Mouse (Mus musculus) limb, embryonic 11.5 days (tissue): ENCODE data around the gene Il10ra. TPM values are rescaled to one million over a fixed set of nuclear protein-coding genes. Genes with fewer than 3 reads are reported as not detected.

ENCODE experiments used
- ATAC-seq: fragments of 200-750 bp; cut with Nextera tagmentation; 2 replicates; pipeline ENCODE4 v1.8.0; 2017; ENCODE audit warnings: low read depth; ENCODE audit not compliant: insufficient number of reproducible peaks, low FRiP score, low TSS enrichment
- DNase-seq: peaks from one replicate; pipeline ENCODE4 v3.0.0-alpha.2; 2015; ENCODE audit warnings: low spot score
- H3K27ac ChIP-seq: fragments of 300-500 bp; sonication (generic); replicated peaks from 2 replicates; pipeline ENCODE4 v1.5.1; 2014; ENCODE audit warnings: low read depth, mild to moderate bottlenecking, low read length
- H3K27me3 ChIP-seq: fragments of 300-500 bp; sonication (generic); 2 replicates; pipeline ENCODE4 v1.6.1; 2014; ENCODE audit warnings: mild to moderate bottlenecking, low read length, mixed read lengths; ENCODE audit not compliant: control insufficient read depth, insufficient read depth
- H3K36me3 ChIP-seq: fragments of 300-500 bp; sonication (generic); 2 replicates; pipeline ENCODE4 v1.6.1; 2014; ENCODE audit warnings: mild to moderate bottlenecking, low read length, moderate library complexity, mixed read lengths; ENCODE audit not compliant: control insufficient read depth, insufficient read depth
- H3K4me1 ChIP-seq: fragments of 300-500 bp; sonication (generic); 2 replicates; pipeline ENCODE4 v1.6.1; 2014; ENCODE audit warnings: low read length, mixed read lengths; ENCODE audit not compliant: control insufficient read depth, insufficient read depth
- H3K4me2 ChIP-seq: fragments of 300-500 bp; sonication (generic); 2 replicates; pipeline ENCODE4 v1.6.1; 2014; ENCODE audit warnings: low read depth, mild to moderate bottlenecking, moderate library complexity; ENCODE audit not compliant: severe bottlenecking
- H3K4me3 ChIP-seq: fragments of 300-500 bp; sonication (generic); 2 replicates; pipeline ENCODE4 v1.5.1; 2014; ENCODE audit warnings: low read depth, low read length
- H3K9ac ChIP-seq: fragments of 300-500 bp; sonication (generic); 2 replicates; pipeline ENCODE4 v1.6.1; 2014; ENCODE audit warnings: mild to moderate bottlenecking, low read length
- H3K9me3 ChIP-seq: fragments of 300-500 bp; sonication (generic); 2 replicates; pipeline ENCODE4 v1.6.1; 2016; ENCODE audit warnings: low read length; ENCODE audit not compliant: control insufficient read depth
- WGBS: fragments of 180-500 bp; shearing (Covaris S2); extraction: QIAGEN DNeasy Blood & Tissue Kit; methylation state at CpG from one replicate; pipeline ENCODE4 v1.1.7; 2014; 5-methylcytosine and 5-hydroxymethylcytosine counted together
- polyA plus RNA-seq: library from polyadenylated mRNA; unstranded; fragments of >200 nt; fragmentation: Nextera tagmentation; extraction: Ambion mirVana; gene quantifications from 2 replicates; pipeline ENCODE4 v1.2.1, GENCODE M21; 2014

The Il10ra gene
- polyA plus RNA-seq, 1 experiment from 2014 or later: 0.53 TPM

DNA sequence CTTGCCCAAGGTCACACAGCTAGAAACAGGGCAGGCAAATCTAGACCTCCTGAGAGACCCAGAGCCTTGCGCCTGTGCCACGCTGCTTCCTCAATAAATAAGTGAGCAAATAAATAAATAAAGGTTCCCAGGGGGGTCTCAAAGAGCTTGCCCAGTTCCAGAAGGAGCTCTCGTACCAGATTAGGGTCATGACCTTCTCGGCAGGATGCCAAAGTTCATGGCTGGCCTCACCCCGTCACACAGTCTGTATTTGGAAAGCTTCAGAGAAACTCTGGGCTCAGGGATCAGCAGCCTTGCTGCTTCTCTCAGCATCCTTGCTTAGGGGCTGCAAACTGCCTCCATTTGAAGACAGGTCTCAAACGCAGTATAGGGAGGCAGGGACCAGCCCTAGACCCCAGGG lies 14.9 kb downstream of the Il10ra start:
- H3K9ac ChIP-seq: no peak overlapping the region
- no peaks in the 10 kb centered on the region for H3K4me1 ChIP-seq
- H3K27ac ChIP-seq: no peak overlapping the region
- ATAC-seq (no peak), DNase-seq (no peak)
- H3K4me3 ChIP-seq: no peak overlapping the region
- no peak overlapping the region for H3K4me2 ChIP-seq
- 32% methylated on average over 6 of the region's 6 CpGs for WGBS
- H3K27me3 ChIP-seq: no peaks in the 10 kb centered on the region
- H3K9me3 ChIP-seq: no peaks in the 10 kb centered on the region
- no peaks in the 10 kb centered on the region for H3K36me3 ChIP-seq

DNA sequence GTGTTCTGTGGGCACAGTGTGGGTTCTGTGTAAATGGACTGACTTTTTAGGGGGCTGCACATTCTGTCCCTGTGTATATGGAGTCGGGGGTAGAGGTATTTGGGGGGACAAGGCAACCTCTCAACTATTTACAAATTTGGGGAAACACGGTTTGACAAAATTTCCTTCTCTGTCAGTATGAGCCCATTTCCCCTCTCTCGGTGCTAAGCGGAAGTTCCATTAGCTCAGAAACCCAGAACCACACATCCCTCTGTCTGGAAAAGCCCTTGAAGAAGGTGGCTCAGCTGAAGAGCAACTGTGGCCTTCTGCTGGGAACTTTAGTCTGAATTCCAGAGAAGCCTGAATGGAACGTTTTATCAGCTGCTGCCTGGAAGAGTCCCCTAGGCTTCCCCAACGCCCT lies 16.6 kb downstream of the Il10ra start:
- no peak overlapping the region for H3K4me3 ChIP-seq
- H3K9me3 ChIP-seq: no peaks in the 10 kb centered on the region
- no peaks in the 10 kb centered on the region for H3K27me3 ChIP-seq
- ATAC-seq (no peak), DNase-seq (no peak)
- no peaks in the 10 kb centered on the region for H3K4me1 ChIP-seq
- H3K27ac ChIP-seq: no peak overlapping the region
- H3K9ac ChIP-seq: no peak overlapping the region
- WGBS: 72% methylated on average over 6 of the region's 6 CpGs
- H3K4me2 ChIP-seq: no peak overlapping the region
- no peaks in the 10 kb centered on the region for H3K36me3 ChIP-seq

DNA sequence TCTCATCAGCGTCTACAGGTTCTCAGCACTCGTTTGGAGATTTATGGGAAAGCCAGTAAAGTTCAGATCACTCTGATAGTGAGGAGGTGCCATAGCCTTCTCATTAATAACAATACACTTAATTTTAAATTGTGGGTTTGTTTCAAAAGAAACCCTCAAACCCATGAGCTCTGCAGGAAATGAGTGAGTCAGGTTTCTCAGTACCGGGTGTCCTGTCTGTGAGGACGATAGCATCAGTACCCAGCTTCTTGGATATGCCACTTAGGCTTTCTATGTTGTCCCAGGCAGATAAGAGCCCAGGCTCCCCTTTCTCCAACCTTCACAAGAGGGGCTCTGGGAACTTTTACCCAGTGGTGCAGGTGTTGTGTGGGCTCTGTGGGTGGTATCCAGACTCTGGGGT lies 17.0 kb downstream of the Il10ra start:
- 66% methylated on average over 4 of the region's 4 CpGs for WGBS
- H3K9ac ChIP-seq: no peak overlapping the region
- no peaks in the 10 kb centered on the region for H3K27me3 ChIP-seq
- no peaks in the 10 kb centered on the region for H3K9me3 ChIP-seq
- no peak overlapping the region for H3K27ac ChIP-seq
- no peak overlapping the region for H3K4me3 ChIP-seq
- H3K36me3 ChIP-seq: no peaks in the 10 kb centered on the region
- H3K4me2 ChIP-seq: no peak overlapping the region
- no peaks in the 10 kb centered on the region for H3K4me1 ChIP-seq
- DNase-seq (no peak), ATAC-seq (no peak)

DNA sequence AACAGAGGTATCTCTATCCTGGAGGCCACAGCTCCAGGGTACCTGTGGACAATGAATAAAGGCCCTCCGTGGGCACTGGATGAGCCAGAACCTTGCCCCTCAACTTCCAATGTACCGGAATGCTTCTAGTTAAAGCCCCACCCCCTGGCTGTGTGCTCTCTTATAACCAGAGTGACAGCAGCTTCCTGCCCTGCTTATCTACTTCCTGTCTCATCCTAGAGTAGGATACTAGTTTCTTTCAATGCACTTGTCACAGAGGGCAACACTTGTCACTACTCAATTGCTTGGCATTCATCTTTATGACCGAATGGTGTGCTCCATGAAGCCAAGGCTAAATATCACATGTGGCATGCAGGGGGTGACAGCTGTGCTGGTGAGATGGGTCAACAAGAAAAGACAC lies 17.7 kb downstream of the Il10ra start:
- Histone ChIP-seq H3K9ac (no peak overlapping the region), H3K9me3 (no peaks in the 10 kb centered on the region), H3K4me1 (no peaks in the 10 kb centered on the region), H3K27me3 (no peaks in the 10 kb centered on the region), H3K27ac (no peak overlapping the region), H3K4me2 (no peak overlapping the region), H3K4me3 (no peak overlapping the region), H3K36me3 (no peaks in the 10 kb centered on the region)
- ATAC-seq (no peak), DNase-seq (no peak)
- 80% methylated on average over 3 of the region's 3 CpGs for WGBS

DNA sequence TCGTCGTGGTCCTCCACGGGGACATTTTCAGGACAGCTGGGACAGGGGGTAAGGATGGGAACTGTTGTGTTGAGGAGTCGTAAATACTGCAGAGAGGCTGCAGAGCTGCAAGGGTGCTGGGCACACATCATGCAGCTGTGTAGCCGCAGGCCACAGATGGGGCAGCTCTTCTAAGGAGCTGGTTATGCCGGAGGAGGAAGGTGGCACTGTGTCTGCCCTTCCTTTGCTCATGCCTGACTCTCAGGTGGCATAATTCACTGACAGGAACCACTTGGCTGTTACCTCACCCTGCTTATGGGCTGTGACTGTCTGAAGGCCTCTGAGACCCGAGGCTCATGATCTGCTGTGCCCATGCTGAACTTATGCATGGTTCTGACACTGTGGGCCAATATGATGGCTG lies 18.6 kb downstream of the Il10ra start:
- Histone ChIP-seq H3K27me3 (no peaks in the 10 kb centered on the region), H3K4me1 (no peaks in the 10 kb centered on the region), H3K9ac (no peak overlapping the region), H3K4me3 (no peak overlapping the region), H3K9me3 (no peaks in the 10 kb centered on the region), H3K27ac (no peak overlapping the region), H3K4me2 (no peak overlapping the region), H3K36me3 (no peaks in the 10 kb centered on the region)
- ATAC-seq: no peak
- no peak for DNase-seq
- WGBS: 83% methylated on average over 7 of the region's 7 CpGs

DNA sequence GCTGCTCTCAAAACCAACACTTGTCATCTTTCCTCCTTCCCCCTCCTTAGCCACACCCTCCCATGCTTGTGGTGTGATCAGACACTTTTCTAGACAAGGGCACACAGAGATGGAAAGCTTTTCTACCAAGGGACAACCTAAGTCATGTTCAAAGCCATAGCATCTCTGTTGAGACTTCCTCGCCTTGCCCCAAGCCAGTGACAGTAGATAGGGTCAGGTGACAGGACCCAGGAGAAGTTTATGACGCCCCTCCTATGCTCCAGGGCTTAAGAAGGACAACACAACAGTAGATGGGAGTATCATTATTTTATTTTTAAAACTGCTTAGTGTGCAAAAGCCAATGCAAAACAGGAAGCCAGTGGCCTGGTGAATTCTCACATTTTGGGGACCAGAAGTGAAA lies 21.4 kb downstream of the Il10ra start:
- Histone ChIP-seq H3K27me3 (no peaks in the 10 kb centered on the region), H3K36me3 (no peaks in the 10 kb centered on the region), H3K4me3 (no peak overlapping the region), H3K27ac (no peak overlapping the region), H3K4me2 (no peak overlapping the region), H3K4me1 (no peaks in the 10 kb centered on the region), H3K9ac (no peak overlapping the region), H3K9me3 (no peaks in the 10 kb centered on the region)
- DNase-seq (no peak), ATAC-seq (no peak)
- 74% methylated on average over 2 of the region's 2 CpGs for WGBS

DNA sequence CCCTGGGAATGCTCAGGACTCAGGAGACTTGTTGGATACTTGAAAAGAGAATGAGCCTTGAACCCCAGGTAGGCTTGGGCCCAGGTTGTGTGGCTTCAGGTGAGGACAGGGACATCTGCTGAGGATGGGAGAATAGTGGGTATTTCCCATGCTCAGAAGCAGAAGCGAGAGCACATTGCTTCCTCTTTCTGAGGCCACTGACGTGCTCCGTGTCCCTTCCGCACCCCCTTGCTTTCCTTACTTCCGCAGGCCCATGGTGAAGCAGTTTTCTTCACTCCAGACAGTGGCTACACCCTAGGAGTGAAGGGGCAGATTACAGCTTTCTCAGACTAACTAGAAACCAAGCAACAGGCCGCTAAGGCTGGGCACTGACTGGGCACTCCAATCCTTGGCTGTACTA lies 22.9 kb downstream of the Il10ra start:
- Histone ChIP-seq H3K27ac (no peak overlapping the region), H3K27me3 (no peaks in the 10 kb centered on the region), H3K36me3 (no peaks in the 10 kb centered on the region), H3K4me3 (no peak overlapping the region), H3K9ac (no peak overlapping the region), H3K4me1 (no peaks in the 10 kb centered on the region), H3K9me3 (no peaks in the 10 kb centered on the region), H3K4me2 (no peak overlapping the region)
- no peak for ATAC-seq
- DNase-seq: no peak
- 92% methylated on average over 6 of the region's 6 CpGs for WGBS

DNA sequence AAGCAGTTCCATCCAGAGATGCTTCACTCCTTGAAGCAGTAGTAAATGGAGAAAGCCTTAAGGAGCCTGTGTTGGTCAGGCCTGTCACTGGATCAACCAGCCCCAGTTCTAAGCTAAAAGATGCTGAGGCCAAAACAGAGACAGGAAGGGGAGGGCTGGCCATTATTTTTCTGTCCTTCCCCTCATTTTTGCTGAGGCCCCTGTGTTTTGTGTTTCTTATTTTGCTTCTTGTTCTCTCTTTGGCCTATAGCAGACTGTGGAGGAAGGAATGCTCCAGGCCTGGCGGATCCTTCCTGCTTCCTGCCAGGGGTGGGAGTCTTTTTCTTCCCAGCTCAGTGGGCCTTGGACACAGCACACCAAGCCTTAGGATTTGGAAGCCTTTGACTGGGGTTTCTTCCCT lies 23.5 kb downstream of the Il10ra start:
- Histone ChIP-seq H3K9ac (no peak overlapping the region), H3K4me3 (no peak overlapping the region), H3K9me3 (no peaks in the 10 kb centered on the region), H3K36me3 (no peaks in the 10 kb centered on the region), H3K27ac (no peak overlapping the region), H3K27me3 (no peaks in the 10 kb centered on the region), H3K4me2 (no peak overlapping the region), H3K4me1 (no peaks in the 10 kb centered on the region)
- WGBS: 83% methylated on average over 1 of the region's 1 CpGs
- no peak for DNase-seq
- no peak for ATAC-seq

DNA sequence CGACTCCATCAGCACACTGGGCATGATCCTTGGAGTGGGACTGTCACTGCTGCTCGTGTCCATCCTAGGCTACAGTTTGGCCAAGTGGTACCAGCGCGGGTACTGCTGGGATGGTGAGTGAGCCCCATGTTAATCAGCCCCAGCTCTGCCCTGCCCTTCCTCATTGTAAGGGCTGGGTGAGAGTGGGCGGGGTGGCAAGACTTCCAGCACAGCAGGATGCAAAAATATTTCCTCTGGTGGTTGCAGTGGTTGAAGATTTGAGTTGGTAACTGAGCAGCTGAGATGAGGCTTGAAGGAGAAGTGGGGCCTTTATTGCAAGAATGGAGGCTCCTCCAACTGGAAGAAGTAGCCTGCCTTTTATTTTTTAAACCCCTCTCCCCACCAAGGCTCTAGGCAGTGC lies 27.6 kb downstream of the Il10ra start:
- H3K4me3 ChIP-seq: no peak overlapping the region
- no peak overlapping the region for H3K9ac ChIP-seq
- no peak for DNase-seq
- H3K36me3 ChIP-seq: no peaks in the 10 kb centered on the region
- no peaks in the 10 kb centered on the region for H3K9me3 ChIP-seq
- no peaks in the 10 kb centered on the region for H3K4me1 ChIP-seq
- no peak for ATAC-seq
- no peak overlapping the region for H3K4me2 ChIP-seq
- no peak overlapping the region for H3K27ac ChIP-seq
- no peaks in the 10 kb centered on the region for H3K27me3 ChIP-seq
- 80% methylated on average over 5 of the region's 5 CpGs for WGBS
